Mouse (Mus musculus) 3T3-L1 (cell line): Measurements from ENCODE around the gene Arfip2.
A peak's percentile ranks its signal among the peaks of the same experiment; 100 is the strongest.

ENCODE experiments used
- DNase-seq: peaks from one replicate; pipeline ENCODE4 v3.0.0-alpha.2; 2015; ENCODE audit warnings: low read depth, low spot score

Arfip2 gene

GRCm38 (mm10) chr7:105614400-105614799 lies 25.8 kb downstream of the Arfip2 start:
- peak; percentile 70 for DNase-seq

GRCm38 (mm10) chr7:105611767-105612166 lies 28.4 kb downstream of the Arfip2 start:
- no peak for DNase-seq

GRCm38 (mm10) chr7:105608467-105608866 lies 31.7 kb downstream of the Arfip2 start:
- DNase-seq, result no peak

GRCm38 (mm10) chr7:105602860-105603623 lies 37.2 kb downstream of the Arfip2 start:
- peak; percentile 72 for DNase-seq

GRCm38 (mm10) chr7:105590097-105590496 lies 50.1 kb downstream of the Arfip2 start:
- no peak for DNase-seq

- no peak for DNase-seq
Measured at GRCm38 (mm10) chr7:105588325-105588912, 51.8 kb downstream of the Arfip2 start.
